Mouse (Mus musculus): ENCODE results near the gene Tbx3. TPM values are rescaled to one million over a fixed set of nuclear protein-coding genes. Genes with fewer than 3 reads are reported as not detected.
A peak's percentile ranks its signal among the peaks of the same experiment; 100 is the strongest.

Tbx3 gene
- polyA plus RNA-seq, 1 experiment from 2014 or later = 10.5 TPM

GRCm38 (mm10) chr5:119694914-119695313, 24.4 kb downstream of the Tbx3 start:
- 11% methylated on average over 8 of the region's 8 CpGs for WGBS
- Histone ChIP-seq H3K36me3 (ENCODE audit: control insufficient read depth, insufficient read depth, low read length) (no peaks in the 10 kb centered on the region), H3K4me3 (ENCODE audit: low read depth, low read length) (no peak overlapping the region), H3K27ac (ENCODE audit: low read depth, low read length) (no peak overlapping the region), H3K4me2 (ENCODE audit: low read depth) (no peak overlapping the region), H3K9me3 (ENCODE audit: control insufficient read depth, low read length) (no peaks in the 10 kb centered on the region), H3K9ac (ENCODE audit: low read length) (no peak overlapping the region), H3K4me1 (ENCODE audit: control insufficient read depth, insufficient read depth, low read length) (no peaks in the 10 kb centered on the region), H3K27me3 (ENCODE audit: control insufficient read depth, insufficient read depth, low read length) (peaks cover 42% of the 10 kb centered on the region)
- ATAC-seq (ENCODE audit: insufficient read depth, low FRiP score, low TSS enrichment) (no peak), DNase-seq (ENCODE audit: low spot score) (no peak)

- Histone ChIP-seq H3K4me2 (ENCODE audit: low read depth) (no peak overlapping the region), H3K36me3 (ENCODE audit: control insufficient read depth, insufficient read depth, low read length) (no peaks in the 10 kb centered on the region), H3K4me3 (ENCODE audit: low read depth, low read length) (no peak overlapping the region), H3K9ac (ENCODE audit: low read length) (no peak overlapping the region), H3K4me1 (ENCODE audit: control insufficient read depth, insufficient read depth, low read length) (no peaks in the 10 kb centered on the region), H3K9me3 (ENCODE audit: control insufficient read depth, low read length) (no peaks in the 10 kb centered on the region), H3K27ac (ENCODE audit: low read depth, low read length) (no peak overlapping the region), H3K27me3 (ENCODE audit: control insufficient read depth, insufficient read depth, low read length) (peaks cover 27% of the 10 kb centered on the region)
- no peak for DNase-seq (ENCODE audit: low spot score)
- 74% methylated on average over 1 of the region's 1 CpGs for WGBS
- no peak for ATAC-seq (ENCODE audit: insufficient read depth, low FRiP score, low TSS enrichment)
These were observed 32.6 kb downstream of the Tbx3 start for GRCm38 (mm10) chr5:119703031-119703430.

GRCm38 (mm10) chr5:119704900-119705299, 34.4 kb downstream of the Tbx3 start:
- peaks cover 38% of the 10 kb centered on the region for H3K27me3 ChIP-seq (ENCODE audit: control insufficient read depth, insufficient read depth, low read length)
- 65% methylated on average over 7 of the region's 7 CpGs for WGBS
- no peak for DNase-seq (ENCODE audit: low spot score)
- no peak overlapping the region for H3K4me2 ChIP-seq (ENCODE audit: low read depth)
- no peak overlapping the region for H3K9ac ChIP-seq (ENCODE audit: low read length)
- ATAC-seq (ENCODE audit: insufficient read depth, low FRiP score, low TSS enrichment) = no peak
- H3K27ac ChIP-seq (ENCODE audit: low read depth, low read length) = no peak overlapping the region
- H3K36me3 ChIP-seq (ENCODE audit: control insufficient read depth, insufficient read depth, low read length) = no peaks in the 10 kb centered on the region
- H3K4me3 ChIP-seq (ENCODE audit: low read depth, low read length) = no peak overlapping the region
- H3K9me3 ChIP-seq (ENCODE audit: control insufficient read depth, low read length) = no peaks in the 10 kb centered on the region
- H3K4me1 ChIP-seq (ENCODE audit: control insufficient read depth, insufficient read depth, low read length) = no peaks in the 10 kb centered on the region

- DNase-seq (ENCODE audit: low spot score) (peak; percentile 35), ATAC-seq (ENCODE audit: insufficient read depth, low FRiP score, low TSS enrichment) (no peak)
- Histone ChIP-seq H3K9ac (ENCODE audit: low read length) (0 out of 2 replicates have a peak overlapping the region, but pooled peaks have one; percentile 5), H3K9me3 (ENCODE audit: control insufficient read depth, low read length) (no peaks in the 10 kb centered on the region; the same call in 1 of the 2 replicates), H3K4me1 (ENCODE audit: control insufficient read depth, insufficient read depth, low read length) (no peaks in the 10 kb centered on the region), H3K27ac (ENCODE audit: low read depth, low read length) (no peak overlapping the region), H3K4me3 (ENCODE audit: low read depth, low read length) (no peak overlapping the region), H3K36me3 (ENCODE audit: control insufficient read depth, insufficient read depth, low read length) (no peaks in the 10 kb centered on the region), H3K27me3 (ENCODE audit: control insufficient read depth, insufficient read depth, low read length) (peaks cover 51% of the 10 kb centered on the region), H3K4me2 (ENCODE audit: low read depth) (peak overlapping the region; percentile 24)
- under 1% methylated on average over 17 of the region's 17 CpGs for WGBS
These were observed 36.0 kb downstream of the Tbx3 start for GRCm38 (mm10) chr5:119706467-119706866.

- no peak overlapping the region for H3K4me3 ChIP-seq (ENCODE audit: low read depth, low read length)
- no peaks in the 10 kb centered on the region for H3K4me1 ChIP-seq (ENCODE audit: control insufficient read depth, insufficient read depth, low read length)
- no peak overlapping the region for H3K27ac ChIP-seq (ENCODE audit: low read depth, low read length)
- no peaks in the 10 kb centered on the region for H3K36me3 ChIP-seq (ENCODE audit: control insufficient read depth, insufficient read depth, low read length)
- DNase-seq (ENCODE audit: low spot score) (no peak), ATAC-seq (ENCODE audit: insufficient read depth, low FRiP score, low TSS enrichment) (no peak)
- H3K9me3 ChIP-seq (ENCODE audit: control insufficient read depth, low read length) = no peaks in the 10 kb centered on the region; the same call in 1 of the 2 replicates
- no peak overlapping the region for H3K4me2 ChIP-seq (ENCODE audit: low read depth)
- H3K27me3 ChIP-seq (ENCODE audit: control insufficient read depth, insufficient read depth, low read length) = peaks cover 59% of the 10 kb centered on the region
- no peak overlapping the region for H3K9ac ChIP-seq (ENCODE audit: low read length)
- WGBS = 78% methylated on average over 14 of the region's 14 CpGs
These were observed 38.5 kb downstream of the Tbx3 start for GRCm38 (mm10) chr5:119708850-119709585.

GRCm38 (mm10) chr5:119709826-119710559, 39.5 kb downstream of the Tbx3 start:
- H3K36me3 ChIP-seq (ENCODE audit: control insufficient read depth, insufficient read depth, low read length) = no peaks in the 10 kb centered on the region
- no peak for DNase-seq (ENCODE audit: low spot score)
- no peak overlapping the region for H3K4me2 ChIP-seq (ENCODE audit: low read depth)
- no peaks in the 10 kb centered on the region for H3K4me1 ChIP-seq (ENCODE audit: control insufficient read depth, insufficient read depth, low read length)
- no peak overlapping the region for H3K9ac ChIP-seq (ENCODE audit: low read length)
- no peak overlapping the region for H3K27ac ChIP-seq (ENCODE audit: low read depth, low read length)
- no peak for ATAC-seq (ENCODE audit: insufficient read depth, low FRiP score, low TSS enrichment)
- H3K9me3 ChIP-seq (ENCODE audit: control insufficient read depth, low read length) = no peaks in the 10 kb centered on the region; the same call in 1 of the 2 replicates
- WGBS = 8% methylated on average over 18 of the region's 18 CpGs
- H3K27me3 ChIP-seq (ENCODE audit: control insufficient read depth, insufficient read depth, low read length) = peaks cover 59% of the 10 kb centered on the region
- H3K4me3 ChIP-seq (ENCODE audit: low read depth, low read length) = no peak overlapping the region

GRCm38 (mm10) chr5:119710756-119711155, 40.3 kb downstream of the Tbx3 start:
- peaks cover 57% of the 10 kb centered on the region for H3K27me3 ChIP-seq (ENCODE audit: control insufficient read depth, insufficient read depth, low read length)
- 6% methylated on average over 7 of the region's 7 CpGs for WGBS

GRCm38 (mm10) chr5:119711626-119712025, 41.2 kb downstream of the Tbx3 start:
- ATAC-seq (ENCODE audit: insufficient read depth, low FRiP score, low TSS enrichment) (no peak), DNase-seq (ENCODE audit: low spot score) (no peak)
- H3K4me1 ChIP-seq (ENCODE audit: control insufficient read depth, insufficient read depth, low read length) = no peaks in the 10 kb centered on the region
- H3K9me3 ChIP-seq (ENCODE audit: control insufficient read depth, low read length) = no peaks in the 10 kb centered on the region; the same call in 1 of the 2 replicates
- H3K27ac ChIP-seq (ENCODE audit: low read depth, low read length) = no peak overlapping the region
- no peak overlapping the region for H3K4me3 ChIP-seq (ENCODE audit: low read depth, low read length)
- no peaks in the 10 kb centered on the region for H3K36me3 ChIP-seq (ENCODE audit: control insufficient read depth, insufficient read depth, low read length)
- peaks cover 51% of the 10 kb centered on the region for H3K27me3 ChIP-seq (ENCODE audit: control insufficient read depth, insufficient read depth, low read length)
- 84% methylated on average over 5 of the region's 5 CpGs for WGBS
- no peak overlapping the region for H3K4me2 ChIP-seq (ENCODE audit: low read depth)
- H3K9ac ChIP-seq (ENCODE audit: low read length) = no peak overlapping the region

More at GRCm38 (mm10) chr5:119710756-119711155, 40.3 kb downstream of the Tbx3 start:
- H3K9ac ChIP-seq (ENCODE audit: low read length) = no peak overlapping the region
- H3K4me3 ChIP-seq (ENCODE audit: low read depth, low read length) = no peak overlapping the region
- no peaks in the 10 kb centered on the region for H3K4me1 ChIP-seq (ENCODE audit: control insufficient read depth, insufficient read depth, low read length)
- ATAC-seq (ENCODE audit: insufficient read depth, low FRiP score, low TSS enrichment) (no peak), DNase-seq (ENCODE audit: low spot score) (peak; percentile 53)
- no peak overlapping the region for H3K4me2 ChIP-seq (ENCODE audit: low read depth)
- H3K27ac ChIP-seq (ENCODE audit: low read depth, low read length) = no peak overlapping the region
- no peaks in the 10 kb centered on the region for H3K36me3 ChIP-seq (ENCODE audit: control insufficient read depth, insufficient read depth, low read length)
- H3K9me3 ChIP-seq (ENCODE audit: control insufficient read depth, low read length) = no peaks in the 10 kb centered on the region; the same call in 1 of the 2 replicates

Data from neural tube, embryonic 11.5 days (tissue).